Mouse (Mus musculus) liver, embryonic 16.5 days (tissue): Measurements from ENCODE around the gene Lcor. TPM values are rescaled to one million over a fixed set of nuclear protein-coding genes. Genes with fewer than 3 reads are reported as not detected.
A peak's percentile ranks its signal among the peaks of the same experiment; 100 is the strongest.

Experiments
- ATAC-seq: fragments of 200-750 bp; cut with Nextera tagmentation; 2 replicates; pipeline ENCODE4 v1.8.0; 2017; ENCODE audit warnings: low read depth, mild to moderate bottlenecking, moderate number of reproducible peaks, moderate library complexity
- H3K27ac ChIP-seq: fragments of 300-500 bp; sonication (generic); 2 replicates; pipeline ENCODE4 v1.5.1; 2014; ENCODE audit warnings: mild to moderate bottlenecking, low read length
- H3K27me3 ChIP-seq: fragments of 300-500 bp; sonication (generic); 2 replicates; pipeline ENCODE4 v1.6.1; 2014; ENCODE audit warnings: low read depth, low read length, mixed read lengths; ENCODE audit not compliant: control insufficient read depth, insufficient read depth
- H3K36me3 ChIP-seq: fragments of 300-500 bp; sonication (generic); 2 replicates; pipeline ENCODE4 v1.6.1; 2014; ENCODE audit warnings: mild to moderate bottlenecking; ENCODE audit not compliant: control insufficient read depth, insufficient read depth
- H3K4me1 ChIP-seq: fragments of 300-500 bp; sonication (generic); 2 replicates; pipeline ENCODE4 v1.6.1; 2014; ENCODE audit warnings: low read depth, low read length, mixed read lengths; ENCODE audit not compliant: control insufficient read depth
- H3K4me2 ChIP-seq: fragments of 300-500 bp; sonication (generic); 2 replicates; pipeline ENCODE4 v1.6.1; 2014; ENCODE audit warnings: low read depth, low read length, mixed read lengths
- H3K4me3 ChIP-seq: fragments of 300-500 bp; sonication (generic); 2 replicates; pipeline ENCODE4 v1.5.1; 2014; ENCODE audit warnings: low read depth, mild to moderate bottlenecking, low read length
- H3K9ac ChIP-seq: fragments of 300-500 bp; sonication (generic); 2 replicates; pipeline ENCODE4 v1.6.1; 2014; ENCODE audit warnings: low read depth, low read length
- H3K9me3 ChIP-seq: fragments of 300-500 bp; sonication (generic); replicated peaks from 2 replicates; pipeline ENCODE4 v1.6.1; 2016; ENCODE audit warnings: low read length; ENCODE audit not compliant: control insufficient read depth
- WGBS: fragments of 180-500 bp; shearing (Covaris S2); extraction: QIAGEN DNeasy Blood & Tissue Kit; methylation state at CpG from one replicate; pipeline ENCODE4 v1.1.7; 2014; ENCODE audit not compliant: insufficient replicate concordance; 5-methylcytosine and 5-hydroxymethylcytosine counted together
- polyA plus RNA-seq: library from polyadenylated mRNA; unstranded; fragments of >200 nt; fragmentation: Nextera tagmentation; extraction: Ambion mirVana; gene quantifications from 2 replicates; pipeline ENCODE4 v1.2.1, GENCODE M21; 2015

The Lcor gene
- polyA plus RNA-seq, 1 experiment from 2014 or later, result 6.9 TPM

DNA sequence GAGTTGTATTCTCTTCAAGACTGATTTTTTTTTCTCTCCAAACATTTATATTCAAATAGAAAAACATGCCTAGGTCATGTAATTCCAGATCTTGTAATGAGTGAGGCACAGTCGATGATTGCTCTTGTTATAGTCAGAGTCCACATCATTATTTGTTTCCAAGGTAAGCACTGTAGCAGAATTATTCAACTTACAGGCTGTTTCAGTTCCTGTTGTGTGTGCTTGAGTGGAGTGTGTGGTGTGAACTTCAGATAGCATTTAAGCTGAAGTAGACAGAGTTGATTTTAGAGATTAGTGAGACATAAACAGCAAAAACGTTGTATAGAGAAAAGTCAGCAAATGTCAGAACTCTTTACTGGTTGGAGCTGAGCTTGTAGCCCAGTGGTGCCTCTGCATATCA, 86.4 kb downstream of the Lcor start:
- no peak overlapping the region for H3K4me3 ChIP-seq
- 49% methylated on average over 2 of the region's 2 CpGs for WGBS
- no peak for ATAC-seq

DNA sequence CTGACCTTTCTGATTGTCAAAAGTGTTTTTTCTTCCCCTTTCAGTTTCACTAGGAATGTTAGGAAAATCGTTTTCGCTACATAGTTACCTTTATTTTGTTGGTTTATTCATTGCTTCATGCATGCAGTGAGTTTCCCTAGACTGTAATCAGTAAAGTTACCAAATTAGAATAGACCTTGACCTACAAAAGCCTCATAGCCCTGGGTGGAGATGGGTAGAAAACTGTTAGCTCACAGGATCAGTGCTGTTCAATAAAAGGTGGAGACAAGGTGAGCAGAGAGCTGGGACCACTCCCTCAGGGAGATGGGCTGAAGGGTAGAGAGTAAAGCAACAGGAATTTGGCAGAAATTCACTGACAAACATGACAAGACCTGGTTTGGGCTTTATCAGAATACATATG, 91.3 kb downstream of the Lcor start:
- ATAC-seq, result peak; percentile 69; the same call in 1 of the 2 replicates
- H3K4me1 ChIP-seq, result peaks cover 3% of the 10 kb centered on the region; the same call in 1 of the 2 replicates
- H3K9me3 ChIP-seq, result no peaks in the 10 kb centered on the region
- H3K4me2 ChIP-seq, result no peak overlapping the region
- no peak overlapping the region for H3K9ac ChIP-seq
- H3K27me3 ChIP-seq, result no peaks in the 10 kb centered on the region
- H3K4me3 ChIP-seq, result no peak overlapping the region
- no peak overlapping the region for H3K27ac ChIP-seq
- WGBS, result 71% methylated on average over 2 of the region's 2 CpGs
- H3K36me3 ChIP-seq, result no peaks in the 10 kb centered on the region

More for the DNA sequence above, 86.4 kb downstream of the Lcor start:
- Histone ChIP-seq H3K27me3 (no peaks in the 10 kb centered on the region), H3K36me3 (no peaks in the 10 kb centered on the region), H3K4me2 (no peak overlapping the region), H3K9ac (no peak overlapping the region), H3K27ac (no peak overlapping the region), H3K9me3 (no peaks in the 10 kb centered on the region), H3K4me1 (peaks cover 1% of the 10 kb centered on the region; the same call in 1 of the 2 replicates)

DNA sequence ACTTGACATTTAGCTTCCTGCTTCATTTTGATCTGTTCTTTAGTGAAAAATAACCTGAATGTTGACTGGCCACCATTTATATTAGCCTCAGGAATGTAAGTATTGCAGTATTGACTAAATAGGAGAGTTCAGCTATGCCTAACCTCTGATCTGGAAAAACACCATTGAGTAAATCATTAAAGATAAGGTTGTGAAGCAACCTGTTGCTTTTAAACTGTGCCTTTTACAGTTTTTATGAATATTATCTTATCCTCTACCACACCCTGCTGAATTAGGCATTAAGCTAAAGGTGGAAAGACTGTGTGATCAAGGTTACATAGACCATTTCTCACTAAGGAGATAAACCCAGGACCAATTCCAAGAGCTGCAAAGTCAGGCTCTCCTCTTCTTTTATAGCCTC, 95.1 kb downstream of the Lcor start:
- H3K4me1 ChIP-seq, result peaks cover 3% of the 10 kb centered on the region; the same call in 1 of the 2 replicates
- no peak overlapping the region for H3K4me3 ChIP-seq
- no peak overlapping the region for H3K4me2 ChIP-seq
- ATAC-seq, result peak; percentile 60
- H3K27ac ChIP-seq, result peak overlapping the region; percentile 12; the same call in 1 of the 2 replicates
- H3K36me3 ChIP-seq, result no peaks in the 10 kb centered on the region
- H3K9me3 ChIP-seq, result no peaks in the 10 kb centered on the region
- H3K9ac ChIP-seq, result no peak overlapping the region
- no peaks in the 10 kb centered on the region for H3K27me3 ChIP-seq

DNA sequence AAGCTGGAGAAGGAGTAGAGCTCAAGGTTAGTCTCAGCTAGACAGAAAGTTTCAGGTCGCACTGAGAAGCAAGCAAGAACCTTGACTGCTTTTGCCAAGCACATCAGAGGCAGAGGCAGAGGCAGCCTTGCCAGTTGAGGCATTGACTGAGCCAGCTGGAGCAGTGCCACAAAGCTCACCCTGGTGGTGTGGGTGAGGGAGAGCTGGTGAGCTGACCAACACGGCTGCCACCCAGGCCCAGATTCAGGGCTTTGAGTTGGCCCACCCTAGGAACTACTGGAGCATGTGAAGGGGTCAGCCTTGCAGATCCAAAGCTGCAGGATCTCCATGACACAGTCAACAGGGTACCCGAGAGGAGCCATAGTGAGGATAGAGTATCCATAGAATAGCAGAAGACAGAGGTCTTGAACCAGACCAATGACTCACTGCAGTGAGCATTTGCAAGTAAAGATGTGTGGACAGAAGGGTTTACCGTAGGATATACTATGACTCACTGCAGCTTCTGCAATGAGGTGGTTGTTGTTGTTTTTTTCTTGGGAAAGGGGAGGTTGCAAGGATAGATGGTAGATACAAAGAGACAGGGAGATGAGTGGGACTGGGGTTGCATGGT, 97.0 kb downstream of the Lcor start:
- Histone ChIP-seq H3K27me3 (no peaks in the 10 kb centered on the region), H3K4me2 (no peak overlapping the region), H3K4me3 (no peak overlapping the region), H3K9ac (no peak overlapping the region), H3K27ac (no peak overlapping the region), H3K4me1 (no peaks in the 10 kb centered on the region), H3K36me3 (peaks cover 4% of the 10 kb centered on the region; the same call in 1 of the 2 replicates), H3K9me3 (no peaks in the 10 kb centered on the region)
- no peak for ATAC-seq
- 75% methylated on average over 4 of the region's 4 CpGs for WGBS

DNA sequence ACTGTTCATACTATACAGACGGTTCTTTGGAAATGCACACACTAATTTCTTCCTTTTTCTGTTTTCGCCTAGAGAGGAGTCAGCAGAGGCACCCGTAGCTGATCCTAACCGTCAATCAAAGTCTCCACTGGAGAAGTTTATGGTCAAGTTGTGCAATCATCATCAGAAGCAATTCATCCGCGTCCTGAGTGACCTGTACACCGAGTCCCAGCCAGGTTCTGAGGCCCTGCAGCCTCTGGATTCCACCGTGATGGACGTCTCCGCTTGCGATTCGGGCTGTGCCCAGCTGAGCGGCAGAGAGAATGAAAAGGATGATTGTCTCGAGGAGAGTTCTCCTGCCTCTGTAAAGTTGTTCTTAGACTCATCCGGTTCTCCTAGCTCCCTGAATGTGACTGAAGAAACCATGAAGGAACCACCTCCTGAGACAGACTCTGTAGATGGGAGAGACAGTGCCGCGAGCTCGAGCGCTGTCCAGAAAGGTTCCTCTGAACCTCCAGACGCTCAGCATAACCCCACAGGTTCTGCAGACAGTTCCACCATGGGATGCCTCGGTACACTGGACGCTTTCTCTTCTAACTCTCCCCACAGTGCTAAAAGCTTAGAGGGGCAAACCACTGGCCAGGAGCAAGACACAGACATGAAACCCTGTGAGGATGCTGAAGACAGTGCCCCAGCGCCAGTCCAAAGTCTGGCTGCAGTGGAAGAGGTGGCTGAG, 99.4 kb downstream of the Lcor start, which contains the start of gene Gm340:
TSS of gene Gm340 (plus strand) at position 665 of the 715 bp plus-strand sequence.
- no peaks in the 10 kb centered on the region for H3K9me3 ChIP-seq
- H3K36me3 ChIP-seq, result peaks cover 4% of the 10 kb centered on the region; the same call in 1 of the 2 replicates
- no peak within 1 kb of the TSS for H3K27ac ChIP-seq
- no peak within 1 kb of the TSS for H3K4me3 ChIP-seq
- 80% methylated on average over 23 of the region's 23 CpGs for WGBS
- ATAC-seq, result no peak
- no peak within 1 kb of the TSS for H3K4me2 ChIP-seq
- H3K4me1 ChIP-seq, result no peaks in the 10 kb centered on the region
- no peak within 1 kb of the TSS for H3K9ac ChIP-seq
- H3K27me3 ChIP-seq, result no peaks in the 10 kb centered on the region

GRCm38 (mm10) chr19:41582918-41583514, 100.6 kb downstream of the Lcor start:
- H3K36me3 ChIP-seq, result peaks cover 4% of the 10 kb centered on the region; the same call in 1 of the 2 replicates
- H3K27ac ChIP-seq, result no peak overlapping the region
- WGBS, result 85% methylated on average over 5 of the region's 5 CpGs
- H3K9ac ChIP-seq, result no peak overlapping the region
- no peaks in the 10 kb centered on the region for H3K4me1 ChIP-seq
- ATAC-seq, result no peak
- no peaks in the 10 kb centered on the region for H3K27me3 ChIP-seq
- H3K4me2 ChIP-seq, result no peak overlapping the region
- no peak overlapping the region for H3K4me3 ChIP-seq
- no peaks in the 10 kb centered on the region for H3K9me3 ChIP-seq

GRCm38 (mm10) chr19:41586752-41587151, 104.3 kb downstream of the Lcor start:
- H3K9ac ChIP-seq, result no peak overlapping the region
- ATAC-seq, result no peak
- H3K4me1 ChIP-seq, result no peaks in the 10 kb centered on the region
- no peaks in the 10 kb centered on the region for H3K9me3 ChIP-seq
- no peak overlapping the region for H3K27ac ChIP-seq
- H3K4me2 ChIP-seq, result no peak overlapping the region
- peaks cover 4% of the 10 kb centered on the region; the same call in 1 of the 2 replicates for H3K36me3 ChIP-seq
- H3K4me3 ChIP-seq, result no peak overlapping the region
- no peaks in the 10 kb centered on the region for H3K27me3 ChIP-seq
- WGBS, result 87% methylated on average over 10 of the region's 10 CpGs

DNA sequence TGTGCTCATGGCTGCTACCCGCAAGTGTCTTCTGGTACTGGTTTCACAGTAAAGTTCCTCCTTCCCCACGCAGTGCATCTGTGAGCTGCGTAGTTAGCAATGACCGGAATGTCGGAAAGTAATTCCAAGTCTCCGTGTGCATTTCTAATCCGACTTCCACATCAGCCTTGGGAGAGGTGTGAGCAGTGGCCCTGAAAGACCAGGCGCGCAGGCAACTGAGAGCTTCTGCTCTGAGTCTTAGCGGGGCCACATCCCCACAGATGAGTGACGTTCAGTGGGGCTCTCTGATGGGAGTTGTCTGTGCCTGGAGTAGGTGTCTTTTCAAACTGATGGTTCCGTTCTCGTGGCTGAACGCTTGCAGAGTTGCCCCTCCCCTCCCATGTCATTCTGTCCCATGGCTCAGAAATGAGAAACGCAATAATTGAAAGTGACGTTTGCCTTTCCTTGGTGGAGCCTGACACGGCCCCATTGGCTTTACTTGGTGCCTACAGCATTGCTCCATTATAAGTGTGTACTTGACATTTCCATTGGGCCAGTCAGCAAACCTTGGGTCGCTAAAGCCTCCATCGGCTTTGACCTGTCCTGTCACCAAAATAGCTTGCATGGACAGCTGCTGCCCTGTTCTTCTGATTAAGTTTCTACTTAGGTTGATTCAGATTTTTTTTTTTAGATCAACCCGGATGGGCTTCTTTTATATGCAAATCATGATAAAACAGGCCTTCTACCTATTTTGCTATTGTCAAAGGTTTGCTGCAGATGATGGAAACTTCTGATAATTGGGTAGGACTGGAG, 105.2 kb downstream of the Lcor start:
- no peak overlapping the region for H3K4me3 ChIP-seq

More for the DNA sequence above, 105.2 kb downstream of the Lcor start:
- H3K9ac ChIP-seq, result no peak overlapping the region
- ATAC-seq, result no peak
- H3K4me1 ChIP-seq, result no peaks in the 10 kb centered on the region
- no peaks in the 10 kb centered on the region for H3K9me3 ChIP-seq
- H3K27me3 ChIP-seq, result no peaks in the 10 kb centered on the region
- 83% methylated on average over 20 of the region's 20 CpGs for WGBS
- H3K27ac ChIP-seq, result no peak overlapping the region
- peaks cover 4% of the 10 kb centered on the region; the same call in 1 of the 2 replicates for H3K36me3 ChIP-seq
- H3K4me2 ChIP-seq, result no peak overlapping the region
